Mouse (Mus musculus) spleen, postnatal 14 days (tissue): ENCODE data around the gene Nt5c2.
A peak's percentile ranks its signal among the peaks of the same experiment; 100 is the strongest.
"Not testable (repeated sequence)": the region's sequence is repeated elsewhere in the genome, so short reads cannot be mapped to it uniquely, and the experiment has no call there.

Experiments
- DNase-seq, 2 experiments: peaks; one replicate each; pipeline ENCODE4 v3.0.0; 2021 to 2022; ENCODE audit warnings: low spot score in 2 of 2

The Nt5c2 gene

GRCm38 (mm10) chr19:46988231-46989087 lies 26.5 kb downstream of the Nt5c2 start:
- DNase-seq = peak in 1 of 2 experiments; percentile 24

GRCm38 (mm10) chr19:46987646-46988045 lies 27.3 kb downstream of the Nt5c2 start:
- DNase-seq = no peak

- DNase-seq = no peak
Observed at GRCm38 (mm10) chr19:46984726-46985622, 30.0 kb downstream of the Nt5c2 start.

- no peak for DNase-seq
Observed at GRCm38 (mm10) chr19:46983966-46984380, 31.0 kb downstream of the Nt5c2 start.

- DNase-seq = no peak
Observed at GRCm38 (mm10) chr19:46983352-46983965, 31.5 kb downstream of the Nt5c2 start.

- no peak for DNase-seq
Observed at GRCm38 (mm10) chr19:46981462-46981861, 33.5 kb downstream of the Nt5c2 start.

- DNase-seq = no peak
Observed at GRCm38 (mm10) chr19:46979781-46980105, 35.2 kb downstream of the Nt5c2 start.

GRCm38 (mm10) chr19:46978920-46979780 lies 35.8 kb downstream of the Nt5c2 start:
- DNase-seq = no peak

GRCm38 (mm10) chr19:46978069-46978468 lies 36.9 kb downstream of the Nt5c2 start:
- DNase-seq = not testable (repeated sequence)

- no peak for DNase-seq
Observed at GRCm38 (mm10) chr19:46977460-46977859, 37.5 kb downstream of the Nt5c2 start.

GRCm38 (mm10) chr19:46976743-46977142 lies 38.2 kb downstream of the Nt5c2 start:
- no peak for DNase-seq

GRCm38 (mm10) chr19:46975997-46976396 lies 39.0 kb downstream of the Nt5c2 start:
- DNase-seq = no peak

GRCm38 (mm10) chr19:46975565-46975964 lies 39.4 kb downstream of the Nt5c2 start:
- no peak for DNase-seq

- DNase-seq = no peak
Observed at GRCm38 (mm10) chr19:46972159-46972558, 42.8 kb downstream of the Nt5c2 start.

- no peak for DNase-seq
Observed at GRCm38 (mm10) chr19:46971712-46972111, 43.2 kb downstream of the Nt5c2 start.

GRCm38 (mm10) chr19:46971051-46971689 lies 43.8 kb downstream of the Nt5c2 start:
- no peak for DNase-seq

- no peak for DNase-seq
Observed at GRCm38 (mm10) chr19:46970121-46970729, 44.7 kb downstream of the Nt5c2 start.

- no peak for DNase-seq
Observed at GRCm38 (mm10) chr19:46969286-46969985, 45.5 kb downstream of the Nt5c2 start.

GRCm38 (mm10) chr19:46968833-46969232 lies 46.1 kb downstream of the Nt5c2 start:
- no peak for DNase-seq

- no peak for DNase-seq
Observed at GRCm38 (mm10) chr19:46967861-46968260, 47.1 kb downstream of the Nt5c2 start.
